Mouse (Mus musculus) small intestine, adult 2 months (tissue): ENCODE measurements around the gene Arid5b.

ENCODE experiments used
- CTCF ChIP-seq: fragments of 200-500 bp; IDR thresholded peaks from 2 replicates; pipeline ENCODE4 v1.5.1; 2012; ENCODE audit warnings: low read depth, mild to moderate bottlenecking, control low read depth, inconsistent platforms, low read length, moderate library complexity, mixed read lengths; ENCODE audit not compliant: insufficient replicate concordance, insufficient read length; ENCODE audit errors: extremely low read depth
- POLR2A ChIP-seq: fragments of 200-500 bp; IDR thresholded peaks from 2 replicates; pipeline ENCODE4 v1.6.1; 2012; ENCODE audit warnings: low read depth, mild to moderate bottlenecking, control low read depth, inconsistent platforms, low read length, moderate library complexity

GRCm38 (mm10) chr10:68090197-68090535 is 188.4 kb downstream of the Arid5b start:
- TF ChIP-seq POLR2A (no peak), CTCF (peak; percentile 18; the same call in 1 of the 2 replicates)
